Mouse (Mus musculus): Measurements from ENCODE around the gene Anapc16.

DNA sequence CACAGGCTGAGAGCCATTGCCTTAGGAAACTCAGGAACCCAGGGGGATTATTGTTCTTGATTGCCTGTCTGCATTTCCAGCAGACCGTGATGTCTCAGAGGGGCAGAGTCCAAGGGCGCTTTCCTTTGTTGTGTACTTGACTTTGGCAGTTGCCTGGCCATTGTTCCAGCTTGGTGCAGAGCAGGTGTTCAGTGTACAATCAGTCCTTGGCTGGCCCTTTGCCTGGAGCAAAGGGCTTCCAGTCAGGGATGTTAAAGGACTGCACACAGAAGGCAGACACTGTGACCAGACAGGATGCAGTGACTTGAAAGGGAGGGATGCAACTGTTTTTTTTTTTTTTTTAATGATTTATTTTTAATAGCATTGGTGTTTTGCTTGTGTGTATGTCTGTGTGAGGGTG lies 30.4 kb downstream of the Anapc16 start:
- TF ChIP-seq CTCF (IDR thresholded peaks at IDR 0.05; ENCODE audit: control insufficient read depth, insufficient read depth, low read length) (peak; percentile 2; the same call in 1 of the 2 replicates), POLR2A (IDR thresholded peaks at IDR 0.05; ENCODE audit: borderline replicate concordance, control insufficient read depth, low read depth, low read length) (no peak)

Measured in bone marrow, adult 2 months (tissue).